Mouse (Mus musculus): ENCODE measurements around the gene Mrpl45. TPM values are rescaled to one million over a fixed set of nuclear protein-coding genes. Genes with fewer than 3 reads are reported as not detected.
A peak's percentile ranks its signal among the peaks of the same experiment; 100 is the strongest.
"Not testable (repeated sequence)": the region's sequence is repeated elsewhere in the genome, so short reads cannot be mapped to it uniquely, and the experiment has no call there.

Gene Mrpl45
- polyA plus RNA-seq, 1 experiment from 2014 or later: 44.6 TPM

DNA sequence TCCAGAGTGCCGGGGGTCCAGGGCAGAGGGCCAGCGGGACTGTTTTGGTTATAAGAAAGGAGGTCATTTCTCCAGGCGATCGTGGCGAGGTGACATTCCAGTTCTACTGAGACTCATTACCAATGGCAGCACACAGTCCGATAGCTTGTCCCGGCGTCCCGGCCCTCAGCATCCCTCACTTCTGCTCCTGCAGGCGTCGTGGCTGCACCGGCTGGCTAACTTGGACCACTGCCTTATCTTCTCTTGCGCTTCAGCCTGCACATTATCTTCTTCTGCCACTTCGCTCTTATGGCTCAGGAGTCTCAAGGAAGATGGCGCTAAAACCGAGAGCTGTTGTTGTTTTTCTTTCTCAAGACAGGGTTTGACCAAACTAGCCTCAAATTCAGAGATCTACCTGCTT lies 14.1 kb upstream of the Mrpl45 start:
- Histone ChIP-seq H3K9ac (no peak overlapping the region), H3K9me3 (no peaks in the 10 kb centered on the region), H3K27me3 (no peaks in the 10 kb centered on the region), H3K4me3 (no peak overlapping the region), H3K4me1 (peaks cover 12% of the 10 kb centered on the region), H3K36me3 (no peaks in the 10 kb centered on the region), H3K27ac (0 out of 2 replicates have a peak overlapping the region, but pooled peaks have one; percentile 9), H3K4me2 (no peak overlapping the region)
- 69% methylated on average over 16 of the region's 16 CpGs for WGBS
- no peak for ATAC-seq (ENCODE audit: borderline replicate concordance, extremely low read depth, low FRiP score, low TSS enrichment)

- H3K9me3 ChIP-seq: no peaks in the 10 kb centered on the region
- no peak overlapping the region for H3K9ac ChIP-seq
- no peaks in the 10 kb centered on the region for H3K36me3 ChIP-seq
- ATAC-seq (ENCODE audit: borderline replicate concordance, extremely low read depth, low FRiP score, low TSS enrichment): peak; percentile 35; the same call in 1 of the 2 replicates
- peaks cover 12% of the 10 kb centered on the region for H3K4me1 ChIP-seq
- 18% methylated on average over 7 of the region's 7 CpGs for WGBS
- H3K27me3 ChIP-seq: no peaks in the 10 kb centered on the region
- H3K27ac ChIP-seq: peak overlapping the region; percentile 62
- no peak overlapping the region for H3K4me2 ChIP-seq
- H3K4me3 ChIP-seq: no peak overlapping the region
Measured at GRCm38 (mm10) chr11:97302231-97302781, 13.2 kb upstream of the Mrpl45 start.

DNA sequence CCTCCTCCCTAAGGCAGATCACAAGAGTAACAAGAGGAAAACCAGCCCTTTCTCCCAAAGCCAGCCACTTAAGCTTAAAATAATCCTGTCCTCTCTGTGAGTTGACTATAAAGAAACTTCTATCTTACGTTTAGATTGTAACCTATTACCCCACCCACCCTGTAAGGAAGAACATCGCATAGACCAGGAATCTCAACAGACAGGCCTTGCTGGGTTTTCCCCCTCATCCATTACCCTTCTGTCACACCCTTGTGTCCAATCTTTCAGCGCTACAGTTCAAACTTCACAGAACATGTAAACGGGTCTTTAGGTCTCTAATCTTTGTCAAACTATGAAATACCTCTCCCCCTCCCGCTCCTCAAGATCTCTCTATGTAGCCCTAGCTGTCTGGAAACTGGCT lies 10.9 kb upstream of the Mrpl45 start:
- H3K4me3 ChIP-seq: no peak overlapping the region
- H3K36me3 ChIP-seq: no peaks in the 10 kb centered on the region
- no peak overlapping the region for H3K4me2 ChIP-seq
- no peaks in the 10 kb centered on the region for H3K9me3 ChIP-seq
- no peak overlapping the region for H3K9ac ChIP-seq
- peaks cover 18% of the 10 kb centered on the region for H3K4me1 ChIP-seq
- H3K27ac ChIP-seq: no peak overlapping the region
- no peak for ATAC-seq (ENCODE audit: borderline replicate concordance, extremely low read depth, low FRiP score, low TSS enrichment)
- no peaks in the 10 kb centered on the region for H3K27me3 ChIP-seq
- WGBS: 38% methylated on average over 5 of the region's 5 CpGs

DNA sequence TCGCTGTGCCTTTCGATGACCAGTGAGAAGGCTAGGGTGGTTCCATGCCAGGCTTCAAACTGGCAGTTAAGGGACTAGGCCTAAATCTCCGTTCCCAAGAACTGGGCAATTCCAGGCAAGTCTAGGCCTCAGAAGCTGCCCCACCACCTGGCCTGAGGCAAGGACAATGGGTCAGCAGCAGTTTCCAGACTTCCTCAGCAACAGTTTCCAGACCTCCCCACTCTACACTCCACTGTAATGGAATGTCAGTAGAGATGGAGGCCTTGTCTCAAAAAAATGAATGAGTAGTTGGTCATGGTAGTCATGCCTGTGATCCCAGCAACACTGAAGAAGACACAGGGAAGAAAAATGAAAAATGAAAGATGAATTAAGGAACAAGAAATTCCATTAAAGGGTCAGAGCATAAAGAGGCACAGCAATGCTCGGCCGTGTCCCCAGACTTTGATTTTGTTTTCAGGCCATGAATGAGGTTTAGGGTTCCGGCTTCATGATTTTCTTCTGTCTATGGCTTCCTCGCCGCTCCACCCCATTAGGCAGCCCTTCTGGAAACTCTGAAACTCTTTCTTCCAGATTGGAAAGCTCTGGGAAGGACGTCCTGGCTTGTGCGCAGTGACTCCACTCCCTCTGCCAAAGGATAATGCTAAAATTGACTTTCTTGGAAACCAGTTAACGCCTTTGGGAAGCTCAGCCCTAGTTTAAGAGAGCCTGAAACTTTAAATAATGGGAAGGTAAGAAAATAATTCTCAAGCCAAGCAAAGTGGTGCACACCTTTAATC lies 8.0 kb upstream of the Mrpl45 start:
- no peak overlapping the region for H3K9ac ChIP-seq
- no peak overlapping the region for H3K27ac ChIP-seq
- ATAC-seq (ENCODE audit: borderline replicate concordance, extremely low read depth, low FRiP score, low TSS enrichment): no peak
- no peaks in the 10 kb centered on the region for H3K36me3 ChIP-seq
- peaks cover 20% of the 10 kb centered on the region for H3K4me1 ChIP-seq
- no peak overlapping the region for H3K4me2 ChIP-seq
- no peaks in the 10 kb centered on the region for H3K9me3 ChIP-seq
- H3K4me3 ChIP-seq: no peak overlapping the region
- no peaks in the 10 kb centered on the region for H3K27me3 ChIP-seq
- 90% methylated on average over 11 of the region's 11 CpGs for WGBS

DNA sequence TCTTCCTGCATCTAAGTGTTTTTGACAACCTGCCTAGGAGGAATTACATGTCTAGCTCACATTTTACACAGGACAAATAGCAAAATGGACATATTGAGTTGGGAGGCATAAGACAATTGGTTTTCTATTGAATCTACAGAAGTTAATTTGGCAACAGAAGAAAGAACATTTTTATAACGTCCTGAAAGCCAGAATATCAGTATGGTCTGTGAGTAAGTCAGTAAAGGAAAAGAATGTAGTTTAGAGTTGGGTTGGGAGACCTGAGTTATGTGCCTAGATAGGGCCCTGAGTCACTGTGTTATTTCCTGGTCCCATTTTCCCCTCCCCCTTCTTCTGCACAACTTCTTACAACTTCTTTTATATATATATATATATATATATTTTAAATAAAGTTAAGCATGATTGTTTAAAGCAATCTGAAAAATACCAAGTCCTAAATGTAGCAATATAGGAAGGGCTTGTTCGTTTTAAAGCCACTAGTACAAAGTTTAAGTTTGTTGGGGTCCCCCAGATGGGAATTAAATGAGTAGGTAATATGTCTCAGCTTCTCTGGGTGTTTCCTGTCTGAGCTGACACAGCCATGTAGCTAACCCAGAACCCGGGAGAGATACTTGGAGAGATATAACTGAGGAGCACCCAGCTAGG lies 6.6 kb upstream of the Mrpl45 start:
- Histone ChIP-seq H3K9ac (no peak overlapping the region), H3K4me2 (peak overlapping the region; percentile 84), H3K36me3 (no peaks in the 10 kb centered on the region), H3K4me1 (peaks cover 16% of the 10 kb centered on the region), H3K4me3 (peak overlapping the region; percentile 46), H3K27ac (peak overlapping the region; percentile 89), H3K27me3 (no peaks in the 10 kb centered on the region), H3K9me3 (no peaks in the 10 kb centered on the region)
- no peak for ATAC-seq (ENCODE audit: borderline replicate concordance, extremely low read depth, low FRiP score, low TSS enrichment)
- 24% methylated on average over 3 of the region's 3 CpGs for WGBS

- Histone ChIP-seq H3K9me3 (no peaks in the 10 kb centered on the region), H3K4me1 (peaks cover 16% of the 10 kb centered on the region), H3K27me3 (no peaks in the 10 kb centered on the region), H3K27ac (peak overlapping the region; percentile 89), H3K4me3 (peak overlapping the region; percentile 46), H3K36me3 (no peaks in the 10 kb centered on the region), H3K4me2 (peak overlapping the region; percentile 84), H3K9ac (peak overlapping the region; percentile 41)
- peak; percentile 90 for ATAC-seq (ENCODE audit: borderline replicate concordance, extremely low read depth, low FRiP score, low TSS enrichment)
- 2% methylated on average over 9 of the region's 9 CpGs for WGBS
Measured at GRCm38 (mm10) chr11:97309451-97309836, 6.1 kb upstream of the Mrpl45 start.

DNA sequence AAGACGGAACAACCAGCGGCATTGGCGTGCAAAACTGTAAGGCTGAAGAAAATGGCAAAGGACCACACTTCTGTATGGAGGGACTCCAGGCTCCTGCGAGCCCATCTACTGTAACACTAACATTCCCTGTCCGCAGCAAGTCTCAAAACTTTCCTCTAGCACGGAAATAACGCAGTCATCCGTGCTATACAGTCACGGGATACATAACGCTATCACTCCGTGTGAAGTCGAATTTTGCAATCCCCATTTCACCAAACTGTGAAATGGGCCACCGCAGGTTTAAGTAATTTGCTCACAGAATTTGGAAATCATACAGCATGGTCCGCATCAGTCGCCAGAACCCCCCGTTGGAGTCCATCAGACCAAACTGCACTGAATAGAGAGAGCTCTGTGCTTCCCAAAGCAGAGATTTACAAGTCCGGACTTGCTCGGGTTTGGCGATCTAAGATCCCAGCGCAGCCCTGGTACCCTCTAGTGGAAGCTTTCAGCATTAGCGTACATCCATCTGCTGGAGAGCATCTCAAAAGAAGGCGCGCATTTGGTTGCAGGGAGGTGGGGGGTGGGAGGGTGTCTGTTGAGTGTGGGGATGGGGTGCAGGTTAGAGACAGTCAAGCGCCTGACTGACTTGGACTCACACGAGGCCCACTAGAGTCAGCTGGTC lies 5.5 kb upstream of the Mrpl45 start:
- ATAC-seq (ENCODE audit: borderline replicate concordance, extremely low read depth, low FRiP score, low TSS enrichment): peak; percentile 80
- WGBS: under 1% methylated on average over 25 of the region's 25 CpGs
- no peaks in the 10 kb centered on the region for H3K36me3 ChIP-seq
- H3K4me3 ChIP-seq: peak overlapping the region; percentile 46
- H3K4me1 ChIP-seq: peaks cover 16% of the 10 kb centered on the region
- H3K9me3 ChIP-seq: no peaks in the 10 kb centered on the region
- H3K9ac ChIP-seq: peak overlapping the region; percentile 41
- peak overlapping the region; percentile 84 for H3K4me2 ChIP-seq
- no peaks in the 10 kb centered on the region for H3K27me3 ChIP-seq
- H3K27ac ChIP-seq: peak overlapping the region; percentile 89

- no peak for ATAC-seq (ENCODE audit: borderline replicate concordance, extremely low read depth, low FRiP score, low TSS enrichment)
- Histone ChIP-seq H3K4me1 (peaks cover 17% of the 10 kb centered on the region), H3K27ac (peak overlapping the region; percentile 74), H3K9me3 (no peaks in the 10 kb centered on the region), H3K4me2 (peak overlapping the region; percentile 84), H3K27me3 (no peaks in the 10 kb centered on the region), H3K36me3 (no peaks in the 10 kb centered on the region), H3K4me3 (peak overlapping the region; percentile 21), H3K9ac (peak overlapping the region; percentile 34)
- WGBS: 8% methylated on average over 18 of the region's 18 CpGs
Measured at GRCm38 (mm10) chr11:97310895-97311631, 4.5 kb upstream of the Mrpl45 start.

- not testable (repeated sequence) for H3K36me3 ChIP-seq
- WGBS: 62% methylated on average over 1 of the region's 1 CpGs
Measured at GRCm38 (mm10) chr11:97312871-97313270, 2.6 kb upstream of the Mrpl45 start.

DNA sequence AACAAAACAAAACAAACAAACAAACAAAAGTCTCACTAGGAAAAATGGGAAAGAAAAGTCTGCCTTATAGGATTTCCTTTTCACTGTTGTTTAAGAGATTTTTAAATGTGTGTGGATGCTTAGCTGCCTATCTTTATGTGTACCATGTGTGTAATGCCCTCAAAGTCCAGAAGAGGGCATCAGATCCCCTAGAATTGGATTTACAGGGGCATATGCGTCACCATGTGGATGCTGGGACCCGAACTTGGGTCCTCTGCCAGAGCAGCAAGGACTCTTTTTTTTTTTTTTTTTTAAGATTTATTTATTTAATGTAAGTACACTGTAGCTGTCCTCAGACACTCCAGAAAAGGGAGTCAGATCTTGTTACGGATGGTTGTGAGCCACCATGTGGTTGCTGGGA lies 1.4 kb upstream of the Mrpl45 start:
- Histone ChIP-seq H3K9me3 (no peaks in the 10 kb centered on the region), H3K4me2 (no peak overlapping the region), H3K36me3 (0 out of 2 replicates have a peak, but pooled peaks cover 2% of the 10 kb centered on the region), H3K4me1 (peaks cover 23% of the 10 kb centered on the region), H3K27ac (no peak overlapping the region), H3K27me3 (no peaks in the 10 kb centered on the region), H3K9ac (no peak overlapping the region), H3K4me3 (no peak overlapping the region)
- 88% methylated on average over 3 of the region's 3 CpGs for WGBS
- no peak for ATAC-seq (ENCODE audit: borderline replicate concordance, extremely low read depth, low FRiP score, low TSS enrichment)

More at GRCm38 (mm10) chr11:97312871-97313270, 2.6 kb upstream of the Mrpl45 start:
- ATAC-seq (ENCODE audit: borderline replicate concordance, extremely low read depth, low FRiP score, low TSS enrichment); H3K4me2 ChIP-seq; H3K27me3 ChIP-seq; H3K9ac ChIP-seq; H3K9me3 ChIP-seq; H3K4me3 ChIP-seq; H3K27ac ChIP-seq: not testable (repeated sequence)
- peaks cover 24% of the 10 kb centered on the region for H3K4me1 ChIP-seq

DNA sequence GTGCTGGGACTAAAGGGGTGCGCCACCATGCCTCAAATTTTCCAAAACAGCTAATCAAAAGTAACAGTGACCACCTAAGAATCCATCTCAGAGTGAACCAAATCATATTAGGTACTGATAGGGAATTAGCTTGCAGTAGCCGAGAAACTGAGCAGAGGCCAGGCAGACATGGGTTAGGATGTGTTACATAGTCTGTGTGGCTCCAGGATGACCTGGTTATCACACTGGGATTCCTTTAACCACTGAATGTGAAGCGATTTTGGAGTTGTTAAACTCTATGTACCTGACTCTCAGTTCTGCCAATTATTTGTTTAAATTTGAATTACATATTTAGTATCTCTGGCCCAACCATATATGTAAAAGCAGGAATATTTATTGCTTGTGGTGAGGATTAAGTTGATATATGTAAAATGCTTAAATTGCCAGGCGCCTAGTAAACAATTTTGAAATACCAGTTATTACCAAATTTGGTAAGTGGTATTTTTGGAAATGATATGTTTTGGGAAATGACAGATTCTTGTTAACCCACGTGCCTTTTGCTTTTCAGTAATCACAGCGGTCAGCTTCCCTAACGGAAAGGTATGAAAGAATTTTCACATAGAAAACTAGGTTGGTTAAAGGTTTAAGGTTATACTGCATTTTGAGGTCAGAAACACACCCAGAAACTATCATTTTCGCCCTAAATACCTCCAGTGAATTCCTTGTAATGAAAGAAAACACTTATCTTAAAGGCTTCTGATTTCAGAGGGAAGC lies 589 bp upstream of the Mrpl45 start:
- ATAC-seq (ENCODE audit: borderline replicate concordance, extremely low read depth, low FRiP score, low TSS enrichment): no peak
- no peak overlapping the region for H3K9ac ChIP-seq
- WGBS: 40% methylated on average over 8 of the region's 8 CpGs

More for the DNA sequence above, 589 bp upstream of the Mrpl45 start:
- peak overlapping the region; percentile 57 for H3K4me2 ChIP-seq
- H3K27me3 ChIP-seq: no peaks in the 10 kb centered on the region
- H3K9me3 ChIP-seq: no peaks in the 10 kb centered on the region
- peaks cover 17% of the 10 kb centered on the region for H3K4me1 ChIP-seq
- peak overlapping the region; percentile 63 for H3K4me3 ChIP-seq
- H3K27ac ChIP-seq: peak overlapping the region; percentile 56
- H3K36me3 ChIP-seq: 0 out of 2 replicates have a peak, but pooled peaks cover 3% of the 10 kb centered on the region

Data from lung, embryonic 15.5 days (tissue).